ENCODE assay signal across 10 mouse cellular contexts in genomic region chr14:44843768-44844755, GRCm38 (mm10). TPM values are rescaled to one million over a fixed set of nuclear protein-coding genes. Genes with fewer than 3 reads are reported as not detected.
A peak's percentile ranks its signal among the peaks of the same experiment; 100 is the strongest.
DNase-seq lines count a peak whose midpoint lies in the region; ATAC-seq and TF ChIP-seq lines count a peak whose summit lies in the region.
"Had no signal": no experiment of that assay in that cellular context is flagged by ENCODE, and none has a peak within 500 bp of the region (broad histone marks: within the 10 kb centered on the region; RNA-seq: fewer than 3 reads in every experiment).

No protein-coding gene starts in this region.

- no peaks in the 10 kb centered on the region for H3K27me3 ChIP-seq in kidney, embryonic 14.5 days (ENCODE audit: control insufficient read depth, insufficient read depth, low read length)
- no peaks in the 10 kb centered on the region for H3K27me3 ChIP-seq in kidney, adult 2 months (replicated peaks; ENCODE audit: control insufficient read depth, insufficient read depth, low read length)
- no peaks in the 10 kb centered on the region for H3K27me3 ChIP-seq in hindbrain, embryonic 16.5 days (replicated peaks; ENCODE audit: control insufficient read depth, insufficient read depth, low read length)
- no peaks in the 10 kb centered on the region for H3K27me3 ChIP-seq in neural tube, embryonic 11.5 days (ENCODE audit: control insufficient read depth, insufficient read depth, low read length)
- H3K27me3 ChIP-seq: limb, embryonic 15.5 days had no signal

- no peak overlapping the region for H3K4me3 ChIP-seq in kidney, embryonic 14.5 days (ENCODE audit: low read length)
- H3K4me3 ChIP-seq in kidney, adult 2 months (ENCODE audit: insufficient read depth, low read depth, low read length), result no peak overlapping the region
- peak overlapping the region; percentile 9 for H3K4me3 ChIP-seq in hindbrain, embryonic 16.5 days (ENCODE audit: low read length)
- H3K4me3 ChIP-seq in neural tube, embryonic 11.5 days (ENCODE audit: low read depth, low read length), result no peak overlapping the region
- H3K4me3 ChIP-seq: limb, embryonic 15.5 days had no signal

- no peak for TF ChIP-seq CTCF in kidney, adult 2 months (conservative IDR thresholded peaks at IDR 0.05; ENCODE audit: insufficient read depth, insufficient read length, low read depth, low read length)

- H3K9ac ChIP-seq in kidney, embryonic 14.5 days (ENCODE audit: low read depth, low read length), result no peak overlapping the region
- no peak overlapping the region for H3K9ac ChIP-seq in hindbrain, embryonic 16.5 days (ENCODE audit: low read depth, low read length)
- no peak overlapping the region; the same call in 1 of the 2 replicates for H3K9ac ChIP-seq in neural tube, embryonic 11.5 days (ENCODE audit: low read length)
- H3K9ac ChIP-seq: limb, embryonic 15.5 days had no signal

- 42% methylated on average over 15 of the region's 15 CpGs for WGBS in kidney, embryonic 14.5 days
- 53% methylated on average over 15 of the region's 15 CpGs for WGBS in kidney, adult 2 months
- WGBS in hindbrain, embryonic 16.5 days, result 41% methylated on average over 15 of the region's 15 CpGs
- WGBS in neural tube, embryonic 11.5 days, result 42% methylated on average over 15 of the region's 15 CpGs

- H3K4me1 ChIP-seq in kidney, embryonic 14.5 days (ENCODE audit: control insufficient read depth, insufficient read depth, low read length), result no peaks in the 10 kb centered on the region
- H3K4me1 ChIP-seq in kidney, adult 2 months (ENCODE audit: control insufficient read depth, insufficient read depth, low read length), result peaks cover 3% of the 10 kb centered on the region; the same call in 1 of the 2 replicates
- no peaks in the 10 kb centered on the region; the same call in 1 of the 2 replicates for H3K4me1 ChIP-seq in hindbrain, embryonic 16.5 days (ENCODE audit: control insufficient read depth, insufficient read depth, low read depth, low read length)
- H3K4me1 ChIP-seq in neural tube, embryonic 11.5 days (ENCODE audit: control insufficient read depth, insufficient read depth, low read length), result no peaks in the 10 kb centered on the region

- peak; percentile 39; the same call in 1 of the 2 replicates for ATAC-seq in kidney, embryonic 14.5 days (ENCODE audit: low FRiP score, low TSS enrichment)
- peak; percentile 71 for ATAC-seq in hindbrain, embryonic 16.5 days
- 0 out of 2 replicates have a peak, but pooled peaks have one; percentile 60 for ATAC-seq in neural tube, embryonic 11.5 days (ENCODE audit: insufficient read depth, low FRiP score, low TSS enrichment)

- H3K9me3 ChIP-seq in kidney, embryonic 14.5 days (ENCODE audit: control insufficient read depth, low read length), result no peaks in the 10 kb centered on the region
- no peaks in the 10 kb centered on the region for H3K9me3 ChIP-seq in hindbrain, embryonic 16.5 days (ENCODE audit: control insufficient read depth, low read length)
- no peaks in the 10 kb centered on the region for H3K9me3 ChIP-seq in neural tube, embryonic 11.5 days (ENCODE audit: control insufficient read depth, low read length)
- H3K9me3 ChIP-seq: G1E; limb, embryonic 15.5 days had no signal

- no peaks in the 10 kb centered on the region for H3K36me3 ChIP-seq in kidney, embryonic 14.5 days (ENCODE audit: control insufficient read depth, insufficient read depth, low read length)
- H3K36me3 ChIP-seq in kidney, adult 2 months (ENCODE audit: control insufficient read depth, insufficient read depth, low read length), result no peaks in the 10 kb centered on the region
- H3K36me3 ChIP-seq in hindbrain, embryonic 16.5 days (ENCODE audit: control insufficient read depth, insufficient read depth, low read length), result no peaks in the 10 kb centered on the region
- H3K36me3 ChIP-seq in neural tube, embryonic 11.5 days (ENCODE audit: control insufficient read depth, insufficient read depth, low read length), result no peaks in the 10 kb centered on the region
- H3K36me3 ChIP-seq: G1E; limb, embryonic 15.5 days had no signal

- no peak for DNase-seq in kidney, adult 2 months
- peak; percentile 34 for DNase-seq in embryo, embryonic 10.5 days (ENCODE audit: low spot score)
- no peak for DNase-seq in neural tube, embryonic 11.5 days (ENCODE audit: low spot score)
- DNase-seq in urinary bladder, postnatal 10 days (ENCODE audit: low spot score), result no peak
- DNase-seq in adrenal gland, adult (ENCODE audit: inconsistent age in 2 of 2, low spot score in 1 of 2), result no peak
- no peak for DNase-seq in adipocyte (ENCODE audit: low spot score)

- no peak overlapping the region for H3K4me2 ChIP-seq in kidney, embryonic 14.5 days (replicated peaks; ENCODE audit: low read depth, low read length)
- H3K4me2 ChIP-seq in hindbrain, embryonic 16.5 days (ENCODE audit: low read length), result peak overlapping the region; percentile 38
- H3K4me2 ChIP-seq in neural tube, embryonic 11.5 days (ENCODE audit: low read depth), result peak overlapping the region; percentile 30
- H3K4me2 ChIP-seq: limb, embryonic 15.5 days had no signal

- no peak for TF ChIP-seq POLR2A in kidney, adult 2 months (IDR thresholded peaks at IDR 0.05; ENCODE audit: low read depth, low read length)

- H3K27ac ChIP-seq in kidney, embryonic 14.5 days (ENCODE audit: low read depth, low read length), result no peak overlapping the region
- no peak overlapping the region for H3K27ac ChIP-seq in kidney, adult 2 months (ENCODE audit: insufficient read depth, low read depth, low read length)
- H3K27ac ChIP-seq in hindbrain, embryonic 16.5 days (ENCODE audit: low read depth, low read length), result no peak overlapping the region
- H3K27ac ChIP-seq in neural tube, embryonic 11.5 days (ENCODE audit: low read depth, low read length), result no peak overlapping the region
- H3K27ac ChIP-seq: limb, embryonic 15.5 days had no signal

RNA-seq across cellular contexts. Expression of gene Ptgdr, which starts 15.1 kb away (rescaled TPM):
- polyA plus RNA-seq in kidney, embryonic 14.5 days (2014; fragmentation: Nextera tagmentation; extraction: Ambion mirVana), result not detected in 2 replicates
- not detected in 2 replicates for polyA plus RNA-seq in kidney, adult 2 months (2012; rRNA removed)
- 0.73 and 0.76 TPM in 2 replicates for polyA plus RNA-seq in hindbrain, embryonic 16.5 days (2015; fragmentation: Nextera tagmentation; extraction: Ambion mirVana)
- 0.08 and 0.09 TPM in 2 replicates for polyA plus RNA-seq in neural tube, embryonic 11.5 days (2014; fragmentation: Nextera tagmentation; extraction: Ambion mirVana)
- polyA plus RNA-seq: G1E had no signal
